Mouse (Mus musculus): ENCODE measurements around the gene Cacna2d3.

- TF ChIP-seq POLR2A (IDR thresholded peaks at IDR 0.05; ENCODE audit: control insufficient read depth in 1 of 2, insufficient read depth in 1 of 2, low read depth in 1 of 2, low read length in 2 of 2, poor library complexity in 1 of 2): no peak
- TF ChIP-seq CTCF (IDR thresholded peaks at IDR 0.05 in 2 of 3, conservative IDR thresholded peaks at IDR 0.05 in 1 of 3; ENCODE audit: control insufficient read depth in 1 of 3, insufficient read depth in 1 of 3, low read depth in 2 of 3, low read length in 3 of 3, poor library complexity in 1 of 3, severe bottlenecking in 1 of 3): no peak
- no peak for TF ChIP-seq EP300 (IDR thresholded peaks at IDR 0.05; ENCODE audit: low read depth in 1 of 2, low read length in 2 of 2)
- TF ChIP-seq MXI1 (IDR thresholded peaks at IDR 0.05; ENCODE audit: low read depth, low read length): no peak
- no peak for TF ChIP-seq RCOR1 (IDR thresholded peaks at IDR 0.05; ENCODE audit: low read depth, low read length)
- no peak for TF ChIP-seq HCFC1 (IDR thresholded peaks at IDR 0.05; ENCODE audit: low read depth, low read length)
- TF ChIP-seq JUND (IDR thresholded peaks at IDR 0.05; ENCODE audit: low read depth, low read length): no peak
- no peak for TF ChIP-seq MAFK (IDR thresholded peaks at IDR 0.05; ENCODE audit: borderline replicate concordance, low read depth, low read length)
Measured at GRCm38 (mm10) chr14:29391489-29391888, 330.2 kb downstream of the Cacna2d3 start.

Measured in MEL (cell line).